Mouse (Mus musculus) bone marrow macrophage, adult 2 months (primary cell): ENCODE results near the gene Tpcn2.

Experiments
- CTCF ChIP-seq: IDR thresholded peaks from 2 replicates; pipeline ENCODE4 v1.5.1; 2012; ENCODE audit warnings: low read depth, mild to moderate bottlenecking, low read length, moderate library complexity
- POLR2A ChIP-seq: IDR thresholded peaks from 2 replicates; pipeline ENCODE4 v1.6.1; 2012; ENCODE audit warnings: mild to moderate bottlenecking, low read depth, low read length, borderline replicate concordance

GRCm38 (mm10) chr7:145332376-145333041 is 48.7 kb upstream of the Tpcn2 start:
- TF ChIP-seq CTCF (no peak), POLR2A (no peak)
